Comparison of ENCODE assay signal across 19 mouse cellular contexts in the genomic region with DNA sequence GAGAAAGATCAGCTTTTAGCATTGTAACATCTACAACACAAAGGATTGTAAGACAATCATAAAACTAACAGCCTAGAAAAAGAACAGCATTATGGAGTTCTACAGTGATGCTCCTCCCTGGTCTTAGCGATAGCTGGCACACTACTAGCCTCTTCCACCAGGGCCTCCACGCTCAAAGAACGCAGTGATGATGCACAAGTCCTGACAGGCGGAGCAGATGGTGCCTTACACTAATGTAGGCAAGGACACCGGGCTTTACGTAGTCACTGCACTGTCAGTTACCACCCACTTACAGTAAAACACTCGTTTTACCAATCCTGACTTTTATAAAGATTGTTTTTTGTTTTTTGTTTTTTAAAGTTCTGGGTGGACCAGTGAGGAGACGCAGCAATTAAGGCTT. TPM values are rescaled to one million over a fixed set of nuclear protein-coding genes. Genes with fewer than 3 reads are reported as not detected.
DNase-seq lines count a peak whose midpoint lies in the region; TF ChIP-seq lines count a peak whose summit lies in the region.
"Had no signal": no experiment of that assay in that cellular context is flagged by ENCODE, and none has a peak within 500 bp of the region (broad histone marks: within the 10 kb centered on the region; RNA-seq: fewer than 3 reads in every experiment).

No protein-coding gene starts in this region.

- H3K27ac ChIP-seq in left cerebral cortex, adult 2 months = no peak overlapping the region
- H3K27ac ChIP-seq: embryonic facial prominence, embryonic 12.5 days; forebrain, embryonic 15.5 days; heart, embryonic 15.5 days; hindbrain, embryonic 13.5 days; hindbrain, postnatal 0 days had no signal

- H3K4me3 ChIP-seq in left cerebral cortex, adult 2 months = no peak overlapping the region
- H3K4me3 ChIP-seq: embryonic facial prominence, embryonic 12.5 days; forebrain, embryonic 15.5 days; heart, embryonic 15.5 days; hindbrain, embryonic 13.5 days had no signal

- TF ChIP-seq CTCF in left cerebral cortex, adult 2 months (IDR thresholded peaks at IDR 0.05) = no peak; the same call in 1 of the 2 replicates

- intact Hi-C loops in left cerebral cortex, postnatal 14 days (cut with DNase I) = no loop called here
- intact Hi-C loops in left cerebral cortex, adult 2 months (cut with DNase I) = no loop called here

- DNase-seq in layer of hippocampus, adult 11-12 months (ENCODE audit: low spot score) = peak; percentile 17
- no peak for DNase-seq in layer of hippocampus, adult 9-10 months (ENCODE audit: low spot score)
- peak; percentile 15 to 41 for DNase-seq in left cerebral cortex, postnatal 14 days (ENCODE audit: low spot score in 2 of 2)
- DNase-seq in left cerebral cortex, adult 2 months (ENCODE audit: extremely low spot score in 1 of 2, low spot score in 2 of 2) = no peak
- peak; percentile 35 for DNase-seq in brain, adult 2 months (ENCODE audit: low read depth, low spot score)
- peak; percentile 12 to 18 for DNase-seq in layer of hippocampus, adult 8-10 months (ENCODE audit: low spot score in 2 of 2)
- no peak for DNase-seq in testis, postnatal 10 days (ENCODE audit: low spot score)
- DNase-seq: adrenal gland, adult 2 months; adrenal gland, postnatal 25 days; cerebellum, adult 2 months; cerebellum, postnatal 10 days; gastrocnemius, postnatal 36 days; heart, adult 18-20 months; heart, postnatal 14 days had no signal

RNA-seq across cellular contexts. Expression of a gene that starts 10.8 kb away (rescaled TPM):
- total RNA-seq in left cerebral cortex, postnatal 14 days (2021) = 1 to 10 TPM; 4.9 to 7.4 TPM
- 1 to 10 TPM; 4.9 to 6.8 TPM for total RNA-seq in left cerebral cortex, adult 2 months (2021)
- 10 to 100 TPM in 1 of 4 experiments, 1 to 10 TPM in 3; 6.5 to 10.5 (median 7.2) TPM for total RNA-seq in layer of hippocampus, adult 8-10 months (2022)

RNA-seq across cellular contexts. Expression of a gene that starts 10.9 kb away (rescaled TPM):
- total RNA-seq in left cerebral cortex, postnatal 14 days (2021) = 10 to 100 TPM; 10.1 to 10.5 TPM
- total RNA-seq in left cerebral cortex, adult 2 months (2021) = 10 to 100 TPM; 11.7 to 14.6 TPM
- total RNA-seq in layer of hippocampus, adult 8-10 months (2022) = 10 to 100 TPM; 11.0 to 12.3 (median 12.1) TPM

RNA-seq across cellular contexts. Expression of a gene that starts 32.2 kb away (rescaled TPM):
- total RNA-seq in left cerebral cortex, postnatal 14 days (2021) = 10 to 100 TPM; 62.3 to 72.8 TPM
- 10 to 100 TPM; 46.7 to 51.9 TPM for total RNA-seq in left cerebral cortex, adult 2 months (2021)
- total RNA-seq in layer of hippocampus, adult 8-10 months (2022) = 10 to 100 TPM; 54.3 to 66.2 (median 61.8) TPM

Comparison
In these comparisons a context has a peak if more than half of its experiments do, and no peak if none do; other contexts are left out.
1. DNase-seq: peak in layer of hippocampus, adult 11-12 months (single experiment), left cerebral cortex, postnatal 14 days (2 of 2), brain, adult 2 months (single experiment) and layer of hippocampus, adult 8-10 months (2 of 2); none in layer of hippocampus, adult 9-10 months (single experiment), left cerebral cortex, adult 2 months (0 of 2) and testis, postnatal 10 days (single experiment).